Mouse (Mus musculus) layer of hippocampus, postnatal 14 days (tissue): ENCODE results near the gene Spdef. TPM values are rescaled to one million over a fixed set of nuclear protein-coding genes. Genes with fewer than 3 reads are reported as not detected.
A peak's percentile ranks its signal among the peaks of the same experiment; 100 is the strongest.

Source experiments
- DNase-seq, 2 experiments: peaks; one replicate each; pipeline ENCODE4 v3.0.0; 2021 to 2022; ENCODE audit warnings: low spot score in 2 of 2, mixed read lengths in 1 of 2
- total RNA-seq, 2 experiments: library from RNA; stranded (reverse); gene quantifications; 2 replicates each; pipeline ENCODE4 v1.2.3; 2021

Spdef gene
- total RNA-seq, 2 experiments from 2014 or later: 0.25 to 0.26 TPM

DNA sequence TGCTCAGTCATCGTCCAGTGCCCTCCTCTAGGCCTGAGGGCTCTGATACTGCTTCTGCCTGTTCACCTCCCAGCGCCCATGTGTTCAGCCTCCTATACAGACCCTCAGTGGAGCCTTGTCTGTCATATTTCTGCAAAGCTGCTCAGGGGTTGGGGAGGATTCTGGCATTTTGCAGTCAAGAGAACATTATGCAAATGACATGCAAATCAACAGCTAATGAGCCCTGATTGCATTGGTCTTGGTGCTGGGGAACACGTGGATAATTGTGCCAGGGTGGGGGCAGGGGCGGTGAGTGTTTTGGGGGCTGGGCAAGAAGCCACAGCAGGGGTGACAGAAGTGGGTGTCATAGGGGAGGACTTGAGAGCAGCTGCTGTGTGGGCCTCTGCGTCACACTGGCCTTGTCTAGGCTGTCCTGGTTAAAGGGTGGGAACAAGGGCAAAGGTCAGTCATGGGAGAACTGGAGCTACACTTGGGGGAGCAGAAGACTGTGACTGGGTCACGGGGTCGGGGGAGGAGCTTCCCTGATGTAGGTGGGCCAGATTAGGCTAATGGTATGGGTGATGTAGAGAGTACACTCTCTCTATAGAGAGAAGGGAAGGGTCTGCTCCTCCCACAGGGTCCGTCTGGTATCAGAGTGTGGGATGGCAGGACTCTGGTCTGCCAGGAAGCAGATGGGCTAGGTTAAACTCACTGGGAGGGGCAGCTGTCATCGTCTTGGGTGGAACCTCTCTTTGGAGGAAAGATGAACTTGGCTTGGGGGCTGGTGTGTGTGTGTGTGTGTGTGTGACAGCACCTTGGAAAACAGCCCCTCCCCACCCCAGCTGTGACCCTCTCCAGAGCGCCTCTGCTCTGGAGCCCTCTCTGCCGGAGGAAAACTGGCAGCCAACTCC lies 49.6 kb downstream of the Spdef start:
- peak in 1 of 2 experiments; percentile 65 for DNase-seq

DNA sequence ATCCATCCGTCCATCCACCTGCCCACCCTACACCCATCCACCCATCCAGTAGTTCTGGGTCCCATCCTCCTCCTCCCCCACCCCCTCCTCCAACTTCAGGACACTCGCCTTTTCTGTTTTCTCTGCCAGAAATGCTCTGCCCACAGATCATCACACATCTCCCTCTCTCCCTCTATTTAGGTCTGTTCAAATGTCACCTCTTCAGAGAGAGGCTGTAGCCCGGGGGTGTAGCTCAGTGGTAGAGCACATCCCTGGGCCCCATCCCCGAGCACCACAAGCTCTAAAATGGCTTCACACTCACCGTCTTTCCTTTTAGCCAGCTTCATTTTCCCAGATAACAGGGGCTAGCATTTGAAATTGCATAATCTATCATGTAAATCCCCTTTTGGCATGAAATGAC lies 51.0 kb downstream of the Spdef start:
- no peak for DNase-seq

GRCm38 (mm10) chr17:27676270-27676669 lies 52.5 kb downstream of the Spdef start:
- DNase-seq: no peak

GRCm38 (mm10) chr17:27675453-27675852 lies 53.3 kb downstream of the Spdef start:
- DNase-seq: no peak

- DNase-seq: peak in 1 of 2 experiments; percentile 52
These were observed 54.8 kb downstream of the Spdef start for GRCm38 (mm10) chr17:27673945-27674344.

- no peak for DNase-seq
These were observed 57.0 kb downstream of the Spdef start for GRCm38 (mm10) chr17:27671720-27672119.

Other genes with a start within 250 kb of the Spdef start
- 10 to 100 TPM; 10.7 to 19.3 TPM for gene Grm4, start 207.6 kb downstream of the Spdef start, total RNA-seq
- gene Hmga1, start 172.5 kb downstream of the Spdef start, total RNA-seq: 10 to 100 TPM; 31.3 to 32.7 TPM
- 10 to 100 TPM; 65.6 to 65.9 TPM for gene AI413582, start 163.2 kb downstream of the Spdef start, total RNA-seq
- 100 to 1,000 TPM; 487 to 502 TPM for gene Nudt3, start 105.5 kb downstream of the Spdef start, total RNA-seq
- gene RPS10-NUDT3, start 93.7 kb downstream of the Spdef start, total RNA-seq: not detected
- 100 to 1,000 TPM; 413 to 460 TPM for gene Rps10, start 92.3 kb downstream of the Spdef start, total RNA-seq
- 100 to 1,000 TPM; 270 to 280 TPM for gene Pacsin1, start 73.4 kb downstream of the Spdef start, total RNA-seq
- gene D17Wsu92e, start 91.7 kb upstream of the Spdef start, total RNA-seq: 100 to 1,000 TPM; 121 to 130 TPM
- 10 to 100 TPM; 65.3 to 70.2 TPM for gene Snrpc, start 109.2 kb upstream of the Spdef start, total RNA-seq
- gene Uhrf1bp1, start 127.5 kb upstream of the Spdef start, total RNA-seq: 10 to 100 TPM; 16.1 to 20.3 TPM
- 10 to 100 TPM; 38.0 to 39.5 TPM for gene Anks1, start 180.4 kb upstream of the Spdef start, total RNA-seq
- 10 to 100 TPM; 29.7 to 35.7 TPM for gene Taf11, start 180.9 kb upstream of the Spdef start, total RNA-seq